Mouse (Mus musculus) adrenal gland, adult 10 weeks (tissue): ENCODE measurements around the gene Mmp17. TPM values are rescaled to one million over a fixed set of nuclear protein-coding genes. Genes with fewer than 3 reads are reported as not detected.

Source experiments
- polyA plus RNA-seq: library from polyadenylated mRNA; stranded (reverse); fragments of 350-450 nt; fragmentation: Illumina TruSeq; extraction: RNeasy Lipid Tissue Mini Kit (QIAGEN cat#74804); gene quantifications from one replicate; pipeline ENCODE4 v1.2.3, GENCODE M21; 2014; ENCODE audit warnings: low read depth, low replicate concordance

Gene Mmp17
- polyA plus RNA-seq, result 0.12 TPM

GRCm38 (mm10) chr5:129583761-129584582, at the start of gene Mmp17:
Mmp17 (plus strand) TSS chr5:129584169.

Other genes starting within 250 kb of the Mmp17 start
- 34.4 TPM for gene Sfswap, start 82.9 kb upstream of the Mmp17 start, polyA plus RNA-seq
- 5.6 TPM for gene Zfp11, start 85.9 kb downstream of the Mmp17 start, polyA plus RNA-seq
- not detected for gene Sept14, start 124.3 kb downstream of the Mmp17 start, polyA plus RNA-seq
- gene Mrps17, start 131.3 kb downstream of the Mmp17 start, polyA plus RNA-seq, result 79.6 TPM
- gene Nipsnap2, start 140.9 kb downstream of the Mmp17 start, polyA plus RNA-seq, result 112 TPM
- 6.0 TPM for gene Psph, start 203.3 kb downstream of the Mmp17 start, polyA plus RNA-seq